Mouse (Mus musculus): Measurements from ENCODE around the gene Nell2. TPM values are rescaled to one million over a fixed set of nuclear protein-coding genes. Genes with fewer than 3 reads are reported as not detected.

The Nell2 gene
- total and polyA plus RNA-seq, 3 experiments: not detected

- in situ Hi-C loops (cut with MboI; ENCODE audit: low pct_ligation_motif_present, low pct_unique_long_range_greater_than_20kb, low sequenced_read_pairs): no loop called here
These were observed 139.4 kb downstream of the Nell2 start for GRCm38 (mm10) chr15:95388950-95389349.

GRCm38 (mm10) chr15:95380859-95381258 is 147.5 kb downstream of the Nell2 start:
- no peak for DNase-seq (ENCODE audit: extremely low read depth)
- no peak overlapping the region for H3K4me2 ChIP-seq (ENCODE audit: insufficient read depth, low read depth, poor library complexity, severe bottlenecking)
- H3K79me2 ChIP-seq (replicated peaks; ENCODE audit: control insufficient read depth, extremely low read depth, insufficient read depth, poor library complexity, severe bottlenecking): no peaks in the 10 kb centered on the region
- in situ Hi-C loops (cut with MboI; ENCODE audit: low pct_ligation_motif_present, low pct_unique_long_range_greater_than_20kb, low sequenced_read_pairs) (no loop called here), dilution Hi-C loops (cut with MboI; ENCODE audit: extremely low pct_ligation_motif_present, extremely low pct_unique_long_range_greater_than_20kb, low sequenced_read_pairs) (no loop called here)
- H3K27me3 ChIP-seq (replicated peaks): no peaks in the 10 kb centered on the region
- no peak overlapping the region for H3K9ac ChIP-seq (ENCODE audit: insufficient read depth, low read depth)
- no peaks in the 10 kb centered on the region for H3K36me3 ChIP-seq (replicated peaks in 1 of 2; ENCODE audit: control insufficient read depth in 1 of 2, insufficient read depth in 1 of 2, low read length in 1 of 2)
- H3K9me3 ChIP-seq (replicated peaks; ENCODE audit: low read length): peaks cover 66% of the 10 kb centered on the region
- H3K4me1 ChIP-seq (ENCODE audit: control insufficient read depth in 1 of 2, insufficient read depth in 2 of 2): no peaks in the 10 kb centered on the region
- no peak overlapping the region for H3K4me3 ChIP-seq (replicated peaks in 1 of 3; ENCODE audit: low read depth in 2 of 3, low read length in 2 of 3, poor library complexity in 1 of 3)
- H3K27ac ChIP-seq (ENCODE audit: insufficient read depth, low read depth): no peak overlapping the region
- no peak for TF ChIP-seq UBTF (IDR thresholded peaks at IDR 0.05; ENCODE audit: low read depth, low read length)
- TF ChIP-seq TBP (conservative IDR thresholded peaks at IDR 0.05; ENCODE audit: low read depth, low read length): no peak
- TF ChIP-seq HCFC1 (IDR thresholded peaks at IDR 0.05; ENCODE audit: low read depth, low read length): no peak
- TF ChIP-seq MXI1 (IDR thresholded peaks at IDR 0.05; ENCODE audit: low read depth, low read length): no peak
- no peak for TF ChIP-seq MAFK (IDR thresholded peaks at IDR 0.05; ENCODE audit: insufficient replicate concordance, low read length)
- no peak for TF ChIP-seq POLR2A (IDR thresholded peaks at IDR 0.05; ENCODE audit: low read depth, low read length)

More at GRCm38 (mm10) chr15:95388950-95389349, 139.4 kb downstream of the Nell2 start:
- Histone ChIP-seq H3K4me1 (ENCODE audit: control insufficient read depth in 1 of 2, insufficient read depth in 2 of 2) (no peaks in the 10 kb centered on the region), H3K9me3 (replicated peaks; ENCODE audit: low read length) (peaks cover 54% of the 10 kb centered on the region), H3K36me3 (replicated peaks in 1 of 2; ENCODE audit: control insufficient read depth in 1 of 2, insufficient read depth in 1 of 2, low read length in 1 of 2) (no peaks in the 10 kb centered on the region), H3K9ac (ENCODE audit: insufficient read depth, low read depth) (no peak overlapping the region), H3K4me3 (replicated peaks in 1 of 3; ENCODE audit: low read depth in 2 of 3, low read length in 2 of 3, poor library complexity in 1 of 3) (no peak overlapping the region), H3K79me2 (replicated peaks; ENCODE audit: control insufficient read depth, extremely low read depth, insufficient read depth, poor library complexity, severe bottlenecking) (no peaks in the 10 kb centered on the region), H3K27me3 (replicated peaks) (no peaks in the 10 kb centered on the region), H3K4me2 (ENCODE audit: insufficient read depth, low read depth, poor library complexity, severe bottlenecking) (no peak overlapping the region), H3K27ac (ENCODE audit: insufficient read depth, low read depth) (no peak overlapping the region)
- DNase-seq (ENCODE audit: extremely low read depth): no peak
- TF ChIP-seq IRF4 (IDR thresholded peaks at IDR 0.05; ENCODE audit: low read depth, low read length): no peak
- TF ChIP-seq CHD2 (IDR thresholded peaks at IDR 0.05; ENCODE audit: low read length): no peak
- no peak for TF ChIP-seq RAD21 (IDR thresholded peaks at IDR 0.05; ENCODE audit: low read depth, low read length)
- no peak for TF ChIP-seq E2F4 (IDR thresholded peaks at IDR 0.05; ENCODE audit: insufficient replicate concordance, low read depth, low read length)
- TF ChIP-seq ZMIZ1 (IDR thresholded peaks at IDR 0.05; ENCODE audit: low read depth, low read length): no peak
- dilution Hi-C loops (cut with MboI; ENCODE audit: extremely low pct_ligation_motif_present, extremely low pct_unique_long_range_greater_than_20kb, low sequenced_read_pairs): no loop called here

DNA sequence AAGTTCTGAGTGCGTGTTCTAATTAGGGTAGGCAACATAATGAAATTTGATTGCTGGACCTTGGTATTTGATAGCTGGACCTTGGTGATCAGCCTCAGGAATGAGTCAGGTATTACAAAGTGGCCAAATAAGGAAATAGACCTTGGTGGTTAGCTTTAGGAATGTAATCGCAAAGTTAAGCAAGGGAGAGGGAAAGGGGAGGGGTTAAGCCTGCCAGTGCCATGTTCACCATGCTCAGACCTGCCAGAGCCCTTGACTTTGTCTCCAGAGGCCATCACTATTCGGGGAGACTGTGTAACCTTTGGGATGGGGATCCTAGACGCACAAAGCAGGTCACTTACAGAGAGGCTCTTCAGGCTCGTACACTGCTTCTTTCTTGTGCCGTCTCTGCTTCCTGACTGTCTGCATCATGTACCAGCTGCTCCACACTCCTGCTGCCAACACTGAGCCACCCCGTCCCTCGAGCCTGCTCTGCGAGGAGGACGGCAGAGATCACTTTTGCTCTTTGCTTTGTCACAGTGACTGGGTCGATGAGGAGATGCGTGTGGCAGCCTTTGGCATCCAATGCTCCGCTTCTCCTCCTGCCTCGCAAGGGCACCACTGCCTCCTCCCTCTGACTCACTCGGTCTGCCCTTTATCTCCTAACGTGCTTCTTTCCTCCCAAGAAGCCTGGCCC is 157.5 kb downstream of the Nell2 start:
- Histone ChIP-seq H3K36me3 (replicated peaks in 1 of 2; ENCODE audit: control insufficient read depth in 1 of 2, insufficient read depth in 1 of 2, low read length in 1 of 2) (no peaks in the 10 kb centered on the region), H3K27me3 (replicated peaks) (no peaks in the 10 kb centered on the region), H3K4me3 (replicated peaks in 1 of 3; ENCODE audit: low read depth in 2 of 3, low read length in 2 of 3, poor library complexity in 1 of 3) (no peak overlapping the region), H3K4me2 (ENCODE audit: insufficient read depth, low read depth, poor library complexity, severe bottlenecking) (no peak overlapping the region), H3K9ac (ENCODE audit: insufficient read depth, low read depth) (no peak overlapping the region), H3K4me1 (ENCODE audit: control insufficient read depth in 1 of 2, insufficient read depth in 2 of 2) (no peaks in the 10 kb centered on the region), H3K79me2 (replicated peaks; ENCODE audit: control insufficient read depth, extremely low read depth, insufficient read depth, poor library complexity, severe bottlenecking) (no peaks in the 10 kb centered on the region), H3K9me3 (replicated peaks; ENCODE audit: low read length) (peaks cover 62% of the 10 kb centered on the region), H3K27ac (ENCODE audit: insufficient read depth, low read depth) (no peak overlapping the region)
- in situ Hi-C loops (cut with MboI; ENCODE audit: low pct_ligation_motif_present, low pct_unique_long_range_greater_than_20kb, low sequenced_read_pairs): no loop called here
- TF ChIP-seq PAX5 (IDR thresholded peaks at IDR 0.05; ENCODE audit: low read length) (no peak), ZC3H11A (IDR thresholded peaks at IDR 0.05; ENCODE audit: low read depth, low read length) (no peak), ETS1 (conservative IDR thresholded peaks at IDR 0.05; ENCODE audit: low read depth, low read length) (no peak), MXI1 (IDR thresholded peaks at IDR 0.05; ENCODE audit: low read depth, low read length) (no peak), JUN (IDR thresholded peaks at IDR 0.05; ENCODE audit: insufficient read depth, low read depth, low read length) (no peak), KAT2A (IDR thresholded peaks at IDR 0.05; ENCODE audit: insufficient replicate concordance, low read length) (no peak), MAFK (IDR thresholded peaks at IDR 0.05; ENCODE audit: insufficient replicate concordance, low read length) (no peak), POLR2AphosphoS2 (IDR thresholded peaks at IDR 0.05; ENCODE audit: low read depth, low read length) (no peak), TCF12 (IDR thresholded peaks at IDR 0.05; ENCODE audit: low read depth, low read length) (no peak), BHLHE40 (IDR thresholded peaks at IDR 0.05; ENCODE audit: low read depth, low read length) (no peak), NRF1 (IDR thresholded peaks at IDR 0.05; ENCODE audit: low read depth, low read length) (no peak), MAZ (IDR thresholded peaks at IDR 0.05; ENCODE audit: low read depth, low read length) (no peak), CHD2 (IDR thresholded peaks at IDR 0.05; ENCODE audit: low read length) (no peak), POLR2A (IDR thresholded peaks at IDR 0.05; ENCODE audit: low read depth, low read length) (no peak), ZMIZ1 (IDR thresholded peaks at IDR 0.05; ENCODE audit: low read depth, low read length) (no peak), SIN3A (IDR thresholded peaks at IDR 0.05; ENCODE audit: low read length) (no peak), NELFE (IDR thresholded peaks at IDR 0.05; ENCODE audit: low read depth, low read length) (no peak), HCFC1 (IDR thresholded peaks at IDR 0.05; ENCODE audit: low read depth, low read length) (no peak), JUND (conservative IDR thresholded peaks at IDR 0.05; ENCODE audit: low read depth, low read length) (no peak), ZKSCAN1 (IDR thresholded peaks at IDR 0.05; ENCODE audit: borderline replicate concordance, low read depth, low read length) (no peak)
- dilution Hi-C loops (cut with MboI; ENCODE audit: extremely low pct_ligation_motif_present, extremely low pct_unique_long_range_greater_than_20kb, low sequenced_read_pairs): no loop called here
- no peak for DNase-seq (ENCODE audit: extremely low read depth)

Measured in CH12.LX (cell line).